Mouse (Mus musculus) heart, embryonic 13.5 days (tissue): ENCODE data around the gene Apopt1. TPM values are rescaled to one million over a fixed set of nuclear protein-coding genes. Genes with fewer than 3 reads are reported as not detected.

Experiments used
- ATAC-seq: fragments of 200-750 bp; cut with Nextera tagmentation; 2 replicates; pipeline ENCODE4 v1.8.0; 2017; ENCODE audit warnings: moderate TSS enrichment; ENCODE audit not compliant: insufficient number of reproducible peaks, low FRiP score, low TSS enrichment; ENCODE audit errors: extremely low read depth
- H3K27ac ChIP-seq: fragments of 300-500 bp; sonication (generic); replicated peaks from 2 replicates; pipeline ENCODE4 v1.5.1; 2015; ENCODE audit warnings: moderate library complexity, mild to moderate bottlenecking, inconsistent platforms
- H3K27me3 ChIP-seq: fragments of 300-500 bp; sonication (generic); replicated peaks from 2 replicates; pipeline ENCODE4 v1.6.1; 2015; ENCODE audit warnings: mild to moderate bottlenecking, inconsistent platforms
- H3K36me3 ChIP-seq: fragments of 300-500 bp; sonication (generic); 2 replicates; pipeline ENCODE4 v1.6.1; 2015; ENCODE audit warnings: mild to moderate bottlenecking, inconsistent platforms
- H3K4me1 ChIP-seq: fragments of 300-500 bp; sonication (generic); 2 replicates; pipeline ENCODE4 v1.6.1; 2015; ENCODE audit warnings: inconsistent platforms
- H3K4me2 ChIP-seq: fragments of 300-500 bp; sonication (generic); 2 replicates; pipeline ENCODE4 v1.6.1; 2015; ENCODE audit warnings: inconsistent platforms, mild to moderate bottlenecking, moderate library complexity
- H3K4me3 ChIP-seq: fragments of 300-500 bp; sonication (generic); 2 replicates; pipeline ENCODE4 v1.5.1; 2015; ENCODE audit warnings: moderate library complexity, mild to moderate bottlenecking, inconsistent platforms
- H3K9ac ChIP-seq: fragments of 300-500 bp; sonication (generic); 2 replicates; pipeline ENCODE4 v1.6.1; 2015; ENCODE audit warnings: inconsistent platforms, mild to moderate bottlenecking, moderate library complexity
- H3K9me3 ChIP-seq: fragments of 300-500 bp; sonication (generic); 2 replicates; pipeline ENCODE4 v1.6.1; 2016; ENCODE audit warnings: inconsistent platforms
- WGBS: fragments of 180-500 bp; shearing (Covaris S2); methylation state at CpG from one replicate; pipeline ENCODE4 v1.1.7; 2015; ENCODE audit warnings: mixed read lengths; 5-methylcytosine and 5-hydroxymethylcytosine counted together
- polyA plus RNA-seq: library from polyadenylated mRNA; unstranded; fragments of >200 nt; fragmentation: Nextera tagmentation; extraction: Ambion mirVana; gene quantifications from 2 replicates; pipeline ENCODE4 v1.2.1, GENCODE M21; 2015

Apopt1 gene
- polyA plus RNA-seq, 1 experiment from 2014 or later = 41.0 TPM

DNA sequence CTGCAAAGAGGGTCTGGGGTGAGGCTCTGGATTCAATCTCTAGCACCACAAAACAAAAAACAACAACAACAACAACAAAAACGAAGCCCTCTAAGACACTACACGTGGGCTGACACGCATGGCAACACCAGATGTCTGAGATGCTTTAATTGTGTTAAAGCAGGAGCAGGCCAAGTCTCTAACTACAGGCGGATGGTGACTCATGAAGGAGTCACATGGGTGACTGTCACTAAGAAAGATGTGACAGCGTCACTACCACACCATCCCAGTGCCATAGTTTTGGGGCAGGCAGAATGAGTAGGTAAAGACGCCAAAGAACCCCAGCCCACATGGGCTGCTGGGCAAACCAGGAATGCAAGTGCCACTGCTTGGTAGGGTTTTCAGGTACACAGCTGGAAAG is 39.4 kb downstream of the Apopt1 start:
- no peak for ATAC-seq
- H3K9ac ChIP-seq = no peak overlapping the region
- H3K9me3 ChIP-seq = no peaks in the 10 kb centered on the region
- 84% methylated on average over 6 of the region's 6 CpGs for WGBS
- no peak overlapping the region for H3K4me3 ChIP-seq
- no peaks in the 10 kb centered on the region for H3K27me3 ChIP-seq
- H3K27ac ChIP-seq = no peak overlapping the region
- H3K4me2 ChIP-seq = no peak overlapping the region
- no peaks in the 10 kb centered on the region for H3K36me3 ChIP-seq
- peaks cover 22% of the 10 kb centered on the region for H3K4me1 ChIP-seq

DNA sequence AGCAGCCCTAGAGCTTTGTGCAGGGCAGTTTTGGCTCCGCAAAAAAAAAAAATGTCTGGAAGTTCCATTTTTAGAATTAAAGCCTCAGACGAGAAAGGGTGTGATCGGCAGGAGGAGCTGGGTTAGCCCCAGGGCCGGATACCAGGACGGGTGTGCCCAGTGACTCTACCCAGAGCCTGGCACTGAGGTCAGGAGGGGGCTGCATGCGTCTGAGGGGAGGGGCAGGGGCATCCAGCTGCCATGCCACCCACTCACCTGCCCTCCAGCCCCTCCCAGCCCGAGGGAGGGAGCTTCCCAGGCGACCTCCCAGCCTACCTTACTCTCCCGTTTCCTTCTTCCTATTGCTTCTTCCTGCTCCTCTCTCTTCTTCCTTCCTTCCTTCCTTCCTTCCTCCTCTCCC is 40.3 kb downstream of the Apopt1 start:
- ATAC-seq = no peak
- H3K4me2 ChIP-seq = peak overlapping the region; percentile 34
- H3K27ac ChIP-seq = peak overlapping the region; percentile 15; the same call in 1 of the 2 replicates
- no peaks in the 10 kb centered on the region for H3K9me3 ChIP-seq
- 44% methylated on average over 9 of the region's 9 CpGs for WGBS
- H3K9ac ChIP-seq = peak overlapping the region; percentile 40; the same call in 1 of the 2 replicates
- H3K36me3 ChIP-seq = no peaks in the 10 kb centered on the region
- no peaks in the 10 kb centered on the region for H3K27me3 ChIP-seq
- H3K4me1 ChIP-seq = peaks cover 30% of the 10 kb centered on the region
- no peak overlapping the region for H3K4me3 ChIP-seq

DNA sequence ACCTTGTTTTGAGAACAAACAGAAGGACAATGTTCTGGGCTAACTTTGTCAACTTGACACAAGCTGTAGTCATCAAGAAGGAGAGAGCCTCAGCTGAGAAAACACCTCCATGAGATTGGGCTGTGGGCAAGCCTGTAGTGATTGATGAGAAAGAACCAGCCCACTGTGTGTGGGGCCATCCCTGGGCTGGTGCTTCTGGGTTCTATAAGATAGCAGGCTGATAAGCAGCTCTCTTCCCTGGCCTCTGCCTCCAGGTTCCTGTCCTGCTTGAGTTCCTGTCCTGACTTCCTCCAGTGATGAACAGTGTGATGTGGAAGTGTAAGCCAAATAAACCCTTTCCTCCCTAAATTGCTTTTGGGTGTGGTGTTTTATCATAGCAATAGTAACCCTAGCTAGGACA is 41.6 kb downstream of the Apopt1 start:
- Histone ChIP-seq H3K4me2 (no peak overlapping the region), H3K36me3 (no peaks in the 10 kb centered on the region), H3K4me3 (no peak overlapping the region), H3K4me1 (peaks cover 33% of the 10 kb centered on the region), H3K27ac (no peak overlapping the region), H3K9ac (no peak overlapping the region), H3K27me3 (no peaks in the 10 kb centered on the region), H3K9me3 (no peaks in the 10 kb centered on the region)
- ATAC-seq = no peak

DNA sequence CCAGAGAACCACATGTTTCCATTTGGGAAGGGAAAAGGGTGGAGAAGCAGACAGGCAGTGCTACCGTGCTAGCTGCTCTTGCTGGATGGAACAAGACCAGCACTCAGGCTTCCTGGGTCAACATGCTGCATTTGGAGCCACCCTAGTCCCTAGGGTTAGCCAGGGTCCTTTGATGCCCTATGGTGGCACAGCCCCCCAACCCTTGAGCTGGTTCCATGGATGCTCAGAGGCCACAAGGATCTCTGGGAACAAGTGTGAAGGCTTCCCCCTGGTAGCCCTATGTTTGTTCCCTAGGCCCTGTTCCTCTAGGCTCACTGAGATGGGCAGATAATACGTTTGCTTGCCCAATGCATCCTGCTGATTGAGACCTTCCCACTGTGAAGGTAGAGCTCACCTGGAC is 42.2 kb downstream of the Apopt1 start:
- Histone ChIP-seq H3K4me3 (no peak overlapping the region), H3K36me3 (no peaks in the 10 kb centered on the region), H3K9ac (no peak overlapping the region), H3K9me3 (no peaks in the 10 kb centered on the region), H3K4me1 (peaks cover 33% of the 10 kb centered on the region), H3K27ac (no peak overlapping the region), H3K27me3 (no peaks in the 10 kb centered on the region), H3K4me2 (no peak overlapping the region)
- WGBS = 51% methylated on average over 2 of the region's 2 CpGs
- no peak for ATAC-seq

DNA sequence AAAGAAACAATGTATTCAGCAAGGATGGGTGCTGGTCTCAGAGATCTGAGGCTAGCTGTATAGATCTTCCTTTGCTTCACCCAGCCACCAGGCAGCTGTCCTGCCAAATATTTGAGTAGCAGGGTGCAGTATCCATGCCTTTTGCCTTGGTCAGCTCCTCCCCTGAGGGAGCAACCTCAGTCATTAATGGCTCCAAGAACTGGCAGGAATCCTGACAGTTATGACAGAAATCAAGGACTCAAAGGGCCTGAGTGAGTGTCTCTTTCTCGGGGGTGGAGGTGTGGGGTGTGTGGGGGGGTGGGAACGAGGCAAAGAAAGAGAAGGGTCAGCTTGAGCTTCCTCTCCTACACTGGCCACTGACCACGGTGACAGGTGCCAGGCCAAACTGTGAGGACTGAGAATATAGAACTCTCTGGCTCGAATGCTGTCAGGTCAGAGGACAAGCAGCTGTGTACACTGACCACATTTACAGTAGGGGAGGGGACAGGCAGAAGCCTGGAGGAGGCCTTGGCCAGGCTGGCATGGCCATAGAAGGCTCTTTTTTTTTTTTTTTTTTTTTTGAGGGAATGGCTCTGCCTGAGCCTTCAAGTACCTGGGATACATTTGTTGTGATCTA is 43.1 kb downstream of the Apopt1 start:
- Histone ChIP-seq H3K36me3 (no peaks in the 10 kb centered on the region), H3K9me3 (no peaks in the 10 kb centered on the region), H3K27ac (no peak overlapping the region), H3K4me1 (peaks cover 37% of the 10 kb centered on the region), H3K4me2 (no peak overlapping the region), H3K27me3 (no peaks in the 10 kb centered on the region), H3K9ac (no peak overlapping the region), H3K4me3 (no peak overlapping the region)
- ATAC-seq = no peak
- 52% methylated on average over 4 of the region's 4 CpGs for WGBS

DNA sequence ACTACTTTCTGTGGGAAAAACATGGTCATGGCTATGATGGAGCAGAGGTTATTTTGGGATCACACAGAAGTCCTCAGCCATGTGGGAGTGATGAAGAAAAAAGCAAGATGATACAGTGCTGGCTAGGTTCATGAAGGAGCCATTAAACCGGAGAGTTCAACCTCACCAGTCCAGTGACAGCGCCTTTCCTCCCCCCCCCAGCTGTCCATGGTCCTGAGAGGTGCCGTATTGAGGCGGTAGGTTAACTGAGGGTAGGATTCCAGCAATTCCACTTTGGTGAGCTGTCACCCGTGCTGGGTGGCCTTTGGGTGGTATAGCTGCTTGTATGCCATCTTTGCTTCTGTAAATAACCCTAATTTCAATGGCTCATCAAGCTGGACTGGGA is 43.6 kb downstream of the Apopt1 start:
- no peak for ATAC-seq
- 15% methylated on average over 5 of the region's 5 CpGs for WGBS
- Histone ChIP-seq H3K4me2 (no peak overlapping the region), H3K4me1 (peaks cover 42% of the 10 kb centered on the region), H3K9ac (no peak overlapping the region), H3K9me3 (no peaks in the 10 kb centered on the region), H3K36me3 (no peaks in the 10 kb centered on the region), H3K27ac (no peak overlapping the region), H3K27me3 (no peaks in the 10 kb centered on the region), H3K4me3 (no peak overlapping the region)

DNA sequence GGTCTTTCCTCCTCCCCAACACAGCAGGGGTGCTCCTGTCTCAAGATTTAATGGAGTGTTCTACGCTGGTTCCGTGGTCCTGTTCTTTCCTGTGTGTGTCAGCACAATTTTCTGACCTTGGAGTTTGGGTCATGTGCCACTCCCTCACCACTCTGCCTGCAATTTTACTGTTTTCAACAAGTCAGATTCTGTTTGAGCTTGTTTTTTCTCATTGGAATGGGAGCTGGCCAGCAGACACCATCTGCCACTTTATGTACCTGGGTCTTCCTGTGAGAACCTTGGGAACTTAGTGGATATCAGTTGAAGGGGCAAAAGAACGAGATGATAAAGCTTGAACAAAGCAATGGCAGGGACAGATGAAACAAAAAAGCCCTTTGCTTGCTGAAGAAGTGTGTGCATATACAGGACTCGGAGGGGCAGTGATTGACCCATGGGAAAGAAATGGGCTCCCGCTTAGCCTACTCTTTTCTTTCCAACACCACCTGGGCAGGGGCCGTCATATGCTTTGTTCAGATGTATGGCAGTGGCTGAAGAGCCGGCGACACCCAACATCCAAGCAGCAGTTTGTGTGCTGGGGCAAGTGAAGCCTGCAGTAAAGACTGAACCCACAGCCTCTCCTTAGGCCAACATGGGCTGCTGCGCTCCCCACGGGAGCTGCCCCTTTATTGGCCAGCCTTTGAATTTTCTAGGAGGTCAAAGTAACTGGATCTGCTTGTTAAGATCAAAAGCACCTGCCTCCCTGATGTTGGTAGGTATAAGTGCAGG is 44.7 kb downstream of the Apopt1 start:
- Histone ChIP-seq H3K9me3 (no peaks in the 10 kb centered on the region), H3K4me1 (peaks cover 51% of the 10 kb centered on the region), H3K27ac (peak overlapping the region; percentile 94), H3K4me3 (peak overlapping the region; percentile 98), H3K9ac (peak overlapping the region; percentile 99), H3K27me3 (no peaks in the 10 kb centered on the region), H3K4me2 (peak overlapping the region; percentile 99), H3K36me3 (peaks cover 5% of the 10 kb centered on the region)
- no peak for ATAC-seq
- 54% methylated on average over 10 of the region's 10 CpGs for WGBS

DNA sequence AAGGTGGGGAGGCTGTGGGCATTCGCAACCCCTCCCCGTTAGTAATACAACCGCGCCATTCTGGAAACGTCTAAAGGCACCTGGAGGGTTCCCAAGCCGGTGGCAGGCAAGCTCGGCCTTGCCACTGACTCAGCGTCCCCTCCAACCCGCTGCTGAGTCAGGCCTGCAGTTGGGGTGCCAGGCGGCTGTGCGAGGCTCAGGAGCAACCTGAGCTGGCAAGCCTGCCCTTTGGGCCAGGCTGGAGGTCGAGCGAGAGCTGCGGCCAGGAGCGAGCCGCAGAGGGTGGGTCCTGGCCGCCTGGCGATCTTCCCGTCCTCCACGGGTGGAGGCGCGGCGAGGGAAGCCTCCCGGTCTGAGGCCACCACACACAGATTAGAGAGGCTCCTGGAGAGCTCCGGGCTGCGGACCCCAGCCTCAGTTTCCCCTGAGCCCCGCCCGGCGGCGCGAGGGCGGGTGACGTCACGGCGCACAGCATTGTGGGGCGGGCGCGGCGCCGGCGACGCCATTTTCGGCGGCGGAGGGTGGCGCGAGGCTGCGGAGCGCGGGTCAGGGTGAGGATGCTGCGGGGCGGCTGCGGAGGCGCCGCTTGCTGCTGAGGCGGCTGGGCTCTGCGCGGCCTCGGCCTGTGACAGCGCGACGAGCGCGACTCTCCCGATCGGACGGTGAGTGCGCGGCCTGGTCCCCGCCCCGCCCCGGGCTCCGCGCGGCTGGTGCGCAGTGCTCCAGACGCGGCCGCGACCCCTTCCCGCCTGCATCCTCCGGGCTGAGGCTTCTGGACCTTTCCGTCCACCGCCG is 45.5 kb downstream of the Apopt1 start, which contains the start of gene Klc1:
Gene Klc1 (plus strand): TSS at position 469 of the 795 bp plus-strand sequence.
- Histone ChIP-seq H3K27ac (peak within 1 kb of the TSS; percentile 94), H3K27me3 (no peaks in the 10 kb centered on the region), H3K9me3 (no peaks in the 10 kb centered on the region), H3K36me3 (peaks cover 13% of the 10 kb centered on the region), H3K4me2 (peak within 1 kb of the TSS; percentile 99), H3K4me3 (peak within 1 kb of the TSS; percentile 98), H3K4me1 (peaks cover 53% of the 10 kb centered on the region), H3K9ac (peak within 1 kb of the TSS; percentile 99)
- ATAC-seq = peak; percentile 76
- under 1% methylated on average over 73 of the region's 85 CpGs for WGBS

DNA sequence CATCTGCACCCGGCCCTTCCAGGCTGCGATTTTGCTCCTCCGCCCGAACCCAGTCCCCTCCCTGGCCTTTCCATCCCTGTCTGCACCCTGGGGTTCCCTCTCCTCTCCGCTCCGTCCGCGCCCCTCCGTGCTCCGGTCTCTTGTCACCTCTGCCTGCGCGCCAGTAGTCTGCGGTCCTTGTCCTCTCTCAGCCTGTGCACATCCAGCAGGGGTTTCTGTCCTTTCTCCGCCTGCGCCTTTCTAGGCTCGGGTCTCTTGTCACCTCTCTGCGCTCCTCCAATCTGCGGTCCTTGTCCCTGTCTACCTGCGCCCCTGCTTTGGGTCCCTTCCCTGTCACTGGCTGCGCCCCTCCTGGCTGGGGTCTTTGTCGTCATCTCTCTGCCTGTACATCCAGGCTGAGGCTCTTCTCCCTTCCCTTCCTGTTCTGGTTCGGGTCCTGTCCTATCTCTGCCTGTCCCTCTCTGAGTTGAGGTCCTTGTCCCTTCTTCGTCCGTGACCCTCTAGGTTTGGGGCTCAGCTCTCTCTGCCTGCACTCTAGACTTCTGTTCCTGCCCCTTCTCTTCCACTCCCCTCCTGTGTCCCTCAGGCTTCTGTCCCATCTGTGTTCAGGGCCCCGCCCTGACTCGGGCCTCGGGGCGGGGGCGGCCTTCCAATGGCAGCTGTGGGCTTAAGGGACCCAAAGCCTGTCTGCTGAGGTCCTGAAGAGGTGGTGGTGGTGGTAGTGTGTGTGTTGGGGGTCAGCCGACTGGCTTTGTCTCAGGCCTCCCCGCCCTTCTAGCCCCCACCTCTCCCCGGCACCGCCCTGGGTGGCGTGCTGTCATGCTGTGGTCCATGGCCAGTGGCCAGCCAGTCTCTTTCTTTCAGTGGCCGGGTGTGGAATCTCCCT is 46.4 kb downstream of the Apopt1 start:
- peak; percentile 27; the same call in 1 of the 2 replicates for ATAC-seq
- Histone ChIP-seq H3K27me3 (no peaks in the 10 kb centered on the region), H3K36me3 (peaks cover 19% of the 10 kb centered on the region), H3K27ac (peak overlapping the region; percentile 94), H3K4me3 (peak overlapping the region; percentile 98), H3K4me2 (peak overlapping the region; percentile 99), H3K9ac (peak overlapping the region; percentile 99), H3K9me3 (no peaks in the 10 kb centered on the region), H3K4me1 (peaks cover 53% of the 10 kb centered on the region)
- WGBS = under 1% methylated on average over 32 of the region's 35 CpGs

DNA sequence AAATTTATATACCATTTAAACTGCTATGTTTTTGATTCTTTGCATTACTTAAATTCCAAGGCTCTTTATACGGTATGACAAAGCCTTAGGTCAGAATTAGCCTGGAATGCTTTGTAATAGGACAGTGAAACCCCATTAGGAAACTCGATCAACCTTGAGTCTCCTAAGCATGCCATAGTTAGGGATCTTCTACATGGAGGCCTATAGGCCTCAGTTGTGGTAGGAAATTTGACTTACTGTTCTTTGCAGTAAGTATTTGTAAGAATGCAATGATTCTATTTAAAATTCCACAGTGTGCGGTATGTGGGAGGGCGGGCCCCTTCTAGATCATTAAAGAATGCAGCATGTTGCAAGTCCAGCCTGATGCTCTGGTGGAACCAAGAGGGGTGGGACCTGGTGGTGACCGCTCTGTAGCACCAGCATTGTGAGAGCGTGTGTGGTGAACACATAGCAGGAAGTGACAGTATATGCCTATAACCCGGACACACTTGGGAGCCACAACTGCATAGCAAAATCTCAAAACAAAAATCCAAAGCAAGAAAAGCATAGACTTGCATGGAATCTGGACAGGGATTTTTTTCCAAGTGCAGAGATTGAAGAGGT is 47.3 kb downstream of the Apopt1 start:
- Histone ChIP-seq H3K9me3 (no peaks in the 10 kb centered on the region), H3K27me3 (no peaks in the 10 kb centered on the region), H3K4me3 (peak overlapping the region; percentile 98), H3K27ac (peak overlapping the region; percentile 94), H3K4me2 (peak overlapping the region; percentile 99), H3K4me1 (peaks cover 55% of the 10 kb centered on the region), H3K36me3 (peaks cover 19% of the 10 kb centered on the region), H3K9ac (peak overlapping the region; percentile 99)
- ATAC-seq = no peak
- WGBS = 63% methylated on average over 7 of the region's 7 CpGs
